Mouse (Mus musculus): ENCODE results near the gene Ovol3. TPM values are rescaled to one million over a fixed set of nuclear protein-coding genes. Genes with fewer than 3 reads are reported as not detected.
"Not testable (repeated sequence)": the region's sequence is repeated elsewhere in the genome, so short reads cannot be mapped to it uniquely, and the experiment has no call there.

The Ovol3 gene
- total RNA-seq (2021): not detected in 2 replicates
- long read RNA-seq: 0 reads

DNA sequence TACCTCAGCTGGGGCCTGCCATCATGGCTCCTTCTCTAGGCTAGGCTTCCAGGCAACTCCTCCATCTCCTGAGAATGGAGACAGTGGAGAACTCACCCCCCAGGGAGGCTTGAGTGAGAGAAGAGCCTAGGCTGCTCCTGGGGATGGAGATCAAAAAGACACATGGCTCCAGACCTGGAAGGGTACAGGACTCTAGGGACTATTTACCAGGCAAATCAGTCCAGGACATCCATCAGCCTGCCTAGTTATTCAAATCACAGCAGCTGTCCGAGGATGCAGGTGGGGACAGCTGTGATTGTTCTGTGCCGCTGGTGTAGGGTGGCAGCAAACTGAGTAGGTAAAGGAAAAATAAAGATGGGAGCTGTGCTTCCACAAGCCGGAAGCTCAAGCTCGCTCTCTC, at the start of gene Ovol3:
Ovol3 (minus strand) TSS at position 101 of the 400 bp plus-strand sequence.
- no peak for DNase-seq

DNA sequence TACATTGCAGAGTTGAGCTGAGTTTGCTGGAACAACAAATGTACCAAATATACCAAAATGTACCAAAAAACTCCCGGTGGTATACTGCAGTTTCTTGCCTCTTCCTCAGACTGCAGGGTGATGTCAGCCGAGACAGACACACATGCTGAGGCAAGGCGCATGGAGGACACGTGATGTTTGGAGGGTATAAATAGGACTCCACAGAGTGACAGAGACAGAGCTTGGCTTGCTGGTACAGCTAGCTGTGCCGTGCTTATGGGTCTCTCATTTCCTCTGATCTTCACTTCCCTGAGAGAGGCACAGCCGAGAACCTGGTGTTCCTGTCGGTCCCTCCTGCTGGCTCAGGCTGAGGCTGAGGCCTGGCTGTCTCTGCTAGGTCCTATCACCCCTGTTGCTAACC, 47.2 kb upstream of the Ovol3 start:
- no peak for DNase-seq

DNA sequence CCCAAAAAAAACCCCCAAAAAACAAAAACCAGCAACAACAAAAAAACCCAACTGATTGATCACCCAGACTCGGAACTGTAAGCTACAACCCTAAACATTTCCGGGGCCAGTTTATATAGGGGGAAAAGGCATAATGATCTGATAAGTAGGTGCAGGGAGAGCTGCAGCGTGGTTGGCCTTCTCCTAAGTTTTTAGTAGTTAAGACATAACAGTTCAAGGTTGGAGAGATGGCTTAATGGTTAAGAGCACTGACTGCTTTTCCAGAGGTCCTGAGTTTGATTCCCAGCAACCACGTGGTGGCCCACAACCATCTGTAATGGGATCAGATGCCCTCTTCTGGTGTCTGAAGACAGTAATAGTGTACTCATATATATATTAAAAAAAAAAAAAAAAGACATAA, 46.0 kb upstream of the Ovol3 start:
- no peak for DNase-seq

DNA sequence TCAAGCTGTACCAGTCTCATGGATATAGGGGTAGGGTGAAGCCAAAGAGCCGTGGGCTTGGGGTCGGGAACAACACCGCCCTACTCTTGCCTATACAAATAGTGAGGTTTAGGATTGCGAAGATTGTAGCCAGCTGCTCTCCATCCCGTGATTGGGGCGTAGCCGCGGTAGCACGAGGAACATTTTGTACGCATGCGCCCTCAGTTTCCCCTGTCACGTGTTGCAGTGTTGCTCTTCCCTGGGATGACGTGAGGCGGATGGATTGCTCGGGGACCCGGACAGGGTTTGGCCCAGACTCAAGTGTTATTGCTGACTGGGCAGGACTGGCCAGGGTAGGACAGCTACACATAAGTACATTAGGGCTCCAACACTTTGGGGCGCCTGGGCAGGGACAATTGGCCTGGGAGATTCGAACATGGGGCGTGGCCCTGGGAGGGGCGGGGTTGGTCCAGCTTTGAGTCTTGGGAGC, 45.2 kb upstream of the Ovol3 start:
- peak; percentile 78 for DNase-seq

DNA sequence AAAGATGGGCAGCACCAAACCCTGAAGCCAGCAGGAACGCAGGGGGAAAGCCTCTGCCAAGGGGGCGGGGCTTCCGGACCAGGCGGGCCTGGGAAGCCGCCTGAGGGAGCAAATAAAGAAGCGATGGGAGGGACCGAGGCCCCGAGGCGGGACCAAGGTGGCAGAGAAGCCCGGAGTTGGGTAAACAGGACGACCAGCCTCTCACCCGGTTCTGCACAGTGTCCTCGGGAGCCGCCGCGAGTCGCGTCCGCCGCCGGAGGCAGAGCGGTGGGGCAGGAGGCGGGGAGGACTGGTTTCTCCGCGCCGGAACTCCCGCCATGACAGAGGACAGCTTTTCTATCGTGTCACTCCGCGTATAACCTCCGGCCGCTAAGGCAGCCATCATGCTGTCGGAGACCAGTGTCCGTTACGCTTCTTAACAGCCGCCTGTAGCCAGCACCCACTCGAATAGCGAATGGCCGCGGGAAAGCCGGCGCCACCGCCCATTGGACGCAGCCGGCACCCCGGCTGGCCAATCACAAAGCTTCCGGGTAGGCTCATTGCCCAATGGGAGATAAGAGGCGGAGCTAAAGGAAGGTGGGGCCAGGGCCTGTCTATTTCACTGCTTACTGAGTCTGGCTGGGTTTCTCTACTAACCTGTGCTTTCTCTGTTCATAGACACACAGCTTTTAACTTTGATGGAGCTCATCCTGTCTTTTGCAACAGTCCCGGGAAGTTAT, 44.6 kb upstream of the Ovol3 start, which contains the start of the genes Thap8 and Wdr62:
Thap8 (plus strand) TSS at position 144 of the 719 bp plus-strand sequence.
Wdr62 (minus strand) TSS at position 469 of the 719 bp plus-strand sequence.
- DNase-seq: peak; percentile 90

DNA sequence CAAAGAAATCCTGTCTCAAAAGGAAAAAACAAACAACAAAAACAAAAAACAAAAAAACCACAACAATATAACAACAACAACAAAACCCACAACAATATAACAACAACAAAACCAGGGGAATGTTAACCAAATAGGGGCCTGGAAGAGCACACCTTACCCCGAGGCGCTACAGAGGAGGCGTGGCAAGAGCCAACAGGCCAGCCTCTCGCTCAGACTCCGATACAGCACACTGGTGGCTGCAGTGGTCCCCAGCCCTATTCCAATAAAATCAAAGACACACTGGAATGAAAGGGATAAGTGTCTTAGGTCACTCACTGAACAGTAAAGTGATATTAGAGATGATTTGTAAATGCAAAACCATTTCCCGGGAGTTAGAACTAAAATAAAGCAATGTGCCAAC, 44.0 kb upstream of the Ovol3 start:
- DNase-seq: no peak

DNA sequence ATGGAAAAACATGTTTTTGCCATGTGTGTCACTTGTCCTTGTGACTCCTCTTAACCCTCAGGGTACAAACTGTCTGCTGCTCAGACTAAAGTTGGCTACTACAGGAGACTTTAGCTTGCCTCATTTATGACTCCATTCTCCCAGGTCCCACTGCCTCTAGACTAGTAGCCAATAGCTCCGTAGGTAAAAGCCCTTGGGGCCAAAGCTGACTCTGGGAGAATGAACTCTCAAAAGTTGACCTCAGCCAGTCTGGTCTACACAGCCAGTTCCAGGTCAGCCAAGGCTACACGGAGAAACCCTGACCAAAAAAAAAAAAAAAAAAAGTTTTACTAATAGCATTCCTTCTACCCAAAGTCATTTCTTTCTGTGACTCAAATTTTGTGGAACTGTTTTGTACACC, 43.4 kb upstream of the Ovol3 start:
- DNase-seq: no peak

DNA sequence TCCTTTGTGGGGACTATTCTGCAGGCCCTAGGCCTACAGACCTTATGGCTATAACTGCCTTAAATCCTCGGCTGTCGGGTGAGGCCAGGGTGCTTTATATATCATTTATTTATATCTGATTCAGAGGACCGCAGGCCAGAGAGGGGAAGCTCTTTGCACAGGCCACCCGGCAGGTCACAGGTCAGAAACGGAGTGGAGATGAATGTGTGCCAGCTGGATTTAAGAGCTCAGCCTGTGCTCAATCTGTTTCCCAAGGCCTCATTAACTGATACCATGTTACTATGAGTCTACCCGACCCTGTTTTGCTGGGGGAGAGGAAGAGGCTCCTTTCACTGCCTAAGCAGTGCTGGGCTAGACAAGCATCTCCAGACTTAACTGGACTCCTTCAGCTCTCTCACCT, 38.9 kb upstream of the Ovol3 start:
- no peak for DNase-seq

DNA sequence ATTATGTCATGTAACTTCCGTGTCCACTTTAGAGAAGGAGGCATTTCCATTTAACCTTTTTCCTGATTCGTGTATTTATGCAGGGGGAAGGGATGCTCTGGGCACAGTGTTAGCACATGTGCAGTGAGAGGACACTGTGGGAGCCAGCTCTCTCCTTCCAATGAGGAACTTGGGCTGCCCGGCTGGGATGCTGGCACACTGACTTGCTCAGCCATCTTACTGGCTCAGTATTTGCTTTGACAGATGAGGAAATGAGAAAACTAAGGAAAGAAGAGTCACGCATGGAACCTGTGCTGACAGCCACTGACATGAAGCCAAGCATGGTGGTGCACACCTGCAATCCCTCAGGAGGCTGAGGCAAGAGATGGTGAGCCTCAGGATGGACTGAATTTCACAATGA, 34.1 kb upstream of the Ovol3 start:
- DNase-seq: no peak

DNA sequence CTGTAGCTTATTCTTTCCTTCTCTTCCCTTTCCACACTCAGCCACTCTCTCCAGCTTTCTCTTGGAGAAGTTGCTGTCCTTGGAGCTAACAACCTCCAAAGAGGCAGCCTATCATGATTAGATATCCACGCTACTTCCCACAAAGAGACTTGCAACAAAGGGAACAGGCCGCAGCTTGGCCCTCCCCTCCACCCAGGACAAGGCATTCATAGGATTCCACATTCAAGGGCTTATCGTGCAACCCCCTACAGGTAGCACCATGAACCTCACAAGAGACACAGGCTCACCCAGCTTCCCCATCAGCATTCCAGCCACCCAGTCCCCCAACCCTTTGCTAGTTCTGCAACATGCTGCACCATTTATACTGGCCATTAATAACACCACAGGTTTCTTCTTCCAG, 31.3 kb upstream of the Ovol3 start:
- no peak for DNase-seq

DNA sequence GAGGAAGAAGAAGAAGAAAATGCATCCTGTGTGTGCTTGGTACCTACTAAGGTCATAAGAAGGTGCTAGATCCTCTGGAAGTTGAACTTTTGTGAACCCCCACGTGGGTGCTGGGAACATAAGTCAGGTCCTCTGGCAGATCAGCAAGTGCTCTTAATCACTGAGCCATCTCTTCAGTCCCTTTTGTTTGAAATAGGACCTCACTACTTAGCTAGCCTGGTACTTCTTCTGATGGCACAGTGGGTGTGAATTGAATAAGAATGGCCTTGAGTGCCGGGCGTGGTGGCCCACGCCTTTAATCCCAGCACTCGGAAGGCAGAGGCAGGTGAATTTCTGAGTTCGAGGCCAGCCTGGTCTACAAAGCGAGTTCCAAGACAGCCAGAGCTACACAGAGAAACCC, 30.4 kb upstream of the Ovol3 start:
- no peak for DNase-seq

DNA sequence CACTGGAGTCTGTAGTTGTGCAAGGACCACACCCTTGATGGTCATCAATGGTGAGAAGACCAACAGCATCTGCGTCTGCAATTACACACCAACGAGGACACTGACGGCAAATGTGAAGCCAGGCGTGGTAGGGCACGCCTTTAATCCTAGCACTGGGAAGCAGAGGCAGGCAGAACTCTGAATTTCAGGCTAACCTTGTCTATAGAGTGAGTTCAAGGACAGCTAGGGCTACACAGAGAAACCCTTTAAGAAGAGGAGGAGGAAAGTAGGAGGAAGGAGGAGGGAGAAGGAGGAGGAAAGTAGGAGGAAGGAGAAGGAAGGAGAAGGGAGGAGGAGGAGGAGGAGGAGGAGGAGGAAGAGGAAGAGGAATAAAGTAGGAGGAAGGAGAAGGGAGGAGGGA, 30.0 kb upstream of the Ovol3 start:
- DNase-seq: no peak

DNA sequence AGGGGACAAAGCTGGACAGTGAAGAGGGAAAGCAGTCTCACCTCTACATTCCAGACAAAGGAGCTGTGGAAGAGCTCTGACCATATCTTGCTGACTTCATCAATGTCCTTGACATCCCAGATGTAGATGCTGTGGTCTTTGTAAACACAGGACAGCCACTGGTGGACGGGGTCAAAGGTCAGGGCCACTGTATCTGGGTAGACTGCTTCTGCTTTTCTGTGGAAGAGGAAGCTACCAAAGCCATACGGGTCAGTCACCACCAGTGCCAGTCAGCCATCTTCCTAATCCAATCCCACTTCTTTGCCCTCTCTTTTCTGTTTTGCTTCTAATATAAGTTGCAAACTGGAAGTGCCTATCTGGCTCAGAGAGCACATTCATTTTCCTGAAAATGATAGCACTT, 29.5 kb upstream of the Ovol3 start:
- DNase-seq: no peak

DNA sequence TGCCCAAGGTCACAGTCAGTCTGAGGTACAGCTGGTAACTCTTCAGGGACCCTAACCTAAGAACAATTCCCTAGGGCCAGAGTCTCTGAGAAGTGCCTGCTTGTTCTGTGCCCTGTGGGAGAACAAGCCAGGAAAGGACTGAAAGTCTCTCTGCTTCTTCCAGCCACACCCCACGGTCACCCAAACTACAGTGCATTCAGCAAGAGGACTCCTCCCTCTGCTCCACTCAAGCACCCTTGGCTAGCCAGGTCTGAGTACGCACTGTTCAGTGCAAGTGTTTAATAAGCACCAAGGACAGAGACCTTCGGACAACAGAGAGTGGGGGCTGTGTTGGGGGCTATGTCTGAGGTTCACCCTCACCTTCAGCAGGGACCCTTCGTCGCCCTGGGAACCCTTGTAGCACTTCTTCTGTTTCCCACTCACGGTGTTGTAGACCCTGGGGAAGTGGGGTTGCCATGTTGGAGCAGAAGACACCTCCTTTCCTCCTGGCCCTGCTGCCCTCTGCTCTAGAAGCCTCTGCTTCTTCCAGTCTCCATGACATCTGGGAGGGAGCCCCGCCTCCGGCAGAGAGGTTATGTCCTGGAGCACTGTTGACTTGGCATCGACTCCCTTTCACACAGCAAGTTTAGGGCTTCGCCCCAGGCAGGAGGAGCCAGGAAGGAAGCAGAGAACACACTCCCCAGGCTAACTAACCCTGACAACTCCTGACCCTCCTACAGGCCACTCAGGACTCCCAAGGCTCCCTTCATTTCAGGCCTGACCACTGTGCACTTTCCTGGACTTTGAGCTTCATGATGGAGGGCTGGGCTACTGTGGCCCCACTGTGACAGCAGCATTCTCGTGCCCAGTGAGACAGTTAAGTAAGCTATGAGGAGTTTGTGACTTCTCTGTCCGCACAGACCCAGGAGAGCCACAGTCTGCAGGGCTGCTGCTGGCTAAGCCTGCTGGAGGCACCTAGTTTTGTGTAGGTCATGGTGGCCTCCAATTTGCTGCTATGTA, 16.7 kb upstream of the Ovol3 start:
- DNase-seq: peak; percentile 27

DNA sequence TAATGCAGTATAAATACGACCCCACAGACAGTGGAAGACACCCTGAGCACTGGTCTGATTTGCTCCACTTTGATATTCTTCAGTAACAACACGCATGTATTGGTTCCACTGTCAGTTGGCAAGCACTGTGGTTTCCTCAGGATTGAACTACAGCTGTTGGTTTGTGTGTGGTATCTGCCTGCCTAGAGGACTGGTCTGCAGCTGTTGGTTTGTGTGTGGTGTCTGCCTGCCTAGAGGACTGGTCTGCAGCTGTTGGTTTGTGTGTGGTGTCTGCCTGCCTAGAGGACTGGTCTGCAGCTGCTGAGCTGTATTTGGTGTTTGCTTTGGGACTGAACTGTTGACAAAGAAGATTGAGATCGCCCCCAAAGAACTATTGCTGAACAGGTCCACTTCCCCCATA, 1.8 kb upstream of the Ovol3 start:
- not testable (repeated sequence) for DNase-seq

DNA sequence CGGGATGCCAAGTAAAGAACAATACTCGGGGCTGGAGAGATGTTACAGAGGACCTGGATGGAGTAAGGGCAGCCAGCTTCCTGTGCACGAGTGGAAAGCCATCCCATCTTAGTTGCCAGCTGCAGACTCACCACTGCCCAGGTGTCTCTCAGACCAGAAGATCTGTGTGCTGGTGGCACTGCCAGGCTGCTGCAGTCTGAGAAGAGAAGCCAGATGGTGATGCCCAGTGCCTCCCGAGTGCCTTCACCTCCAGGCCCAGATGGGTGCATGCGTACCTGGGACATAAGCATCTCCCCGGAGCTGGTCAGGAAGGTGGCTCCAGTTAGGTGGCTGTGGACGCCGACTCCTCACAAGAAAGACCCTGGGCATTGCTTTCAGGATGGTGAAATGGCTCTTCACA, 434 bp downstream of the Ovol3 start:
- DNase-seq: no peak

DNA sequence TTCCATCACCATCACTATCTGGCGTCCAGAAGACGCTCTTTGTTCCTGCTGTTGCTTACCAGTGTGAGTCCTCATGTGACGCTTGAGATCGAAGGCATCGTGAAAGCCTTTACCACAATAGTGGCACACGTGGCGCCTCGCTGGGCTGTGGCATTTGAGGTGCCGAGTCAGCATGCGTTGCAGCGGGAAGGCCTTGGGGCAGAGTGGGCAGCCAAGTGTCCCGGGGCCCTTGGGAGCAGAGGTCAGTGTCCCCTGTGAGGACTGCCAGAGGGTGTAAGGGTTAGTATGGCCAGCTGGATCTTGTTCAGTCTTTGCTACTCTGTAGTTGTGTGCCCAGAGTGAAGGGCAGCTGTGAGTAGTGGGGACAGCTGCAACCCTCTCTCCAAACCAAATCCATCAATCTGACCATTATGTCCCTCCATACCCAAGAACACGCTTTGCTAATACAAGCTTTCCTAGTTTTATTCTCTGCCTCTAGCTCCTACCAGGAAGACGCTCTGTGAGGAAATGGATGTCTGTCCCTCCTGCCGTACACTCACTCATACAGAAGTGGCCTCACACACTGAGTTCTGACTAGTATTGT, 1.2 kb downstream of the Ovol3 start:
- no peak for DNase-seq

DNA sequence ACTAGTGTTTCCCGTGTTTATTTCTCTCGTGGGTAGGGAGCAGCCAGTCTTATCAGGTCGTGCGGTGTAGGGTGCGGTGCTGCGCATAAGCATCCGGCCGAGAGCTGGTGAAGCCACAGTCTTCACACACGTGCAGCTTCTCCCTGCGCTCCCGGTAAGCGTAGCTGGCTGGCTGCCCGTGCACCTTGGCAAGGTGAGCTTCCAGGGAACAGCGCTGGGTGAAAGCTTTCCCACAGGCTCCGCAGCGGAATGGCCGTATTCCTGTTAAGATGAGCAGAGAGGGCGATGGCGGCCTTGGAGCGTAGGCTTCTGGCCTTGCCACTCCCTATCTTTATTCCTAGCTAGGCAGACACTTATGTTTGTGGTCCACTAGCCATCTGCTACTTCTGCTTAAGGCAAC, 2.1 kb downstream of the Ovol3 start:
- DNase-seq: no peak

DNA sequence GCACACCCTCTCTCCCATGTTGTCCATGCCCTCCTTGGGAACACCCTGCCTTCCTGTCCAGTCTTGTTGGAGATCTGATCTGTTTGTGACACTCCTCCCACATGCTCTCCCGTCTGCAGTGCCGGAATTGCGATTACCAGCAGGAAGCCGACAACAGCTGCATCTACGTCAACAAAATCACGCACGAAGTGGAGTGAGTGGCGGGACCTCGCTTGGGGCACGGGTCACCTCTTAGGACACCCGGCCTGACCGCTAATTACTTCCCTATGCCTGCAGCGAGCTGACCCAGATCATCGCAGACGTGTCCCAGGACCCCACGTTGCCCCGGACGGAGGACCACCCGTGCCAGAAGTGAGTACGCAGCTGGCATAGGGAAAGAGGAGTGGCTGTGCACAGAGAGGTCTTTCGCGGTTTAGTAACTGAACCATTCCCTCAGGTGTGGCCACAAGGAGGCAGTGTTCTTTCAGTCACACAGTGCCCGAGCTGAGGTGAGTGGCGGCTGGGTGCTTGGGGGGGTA, 2.8 kb downstream of the Ovol3 start:
- DNase-seq: peak; percentile 46

DNA sequence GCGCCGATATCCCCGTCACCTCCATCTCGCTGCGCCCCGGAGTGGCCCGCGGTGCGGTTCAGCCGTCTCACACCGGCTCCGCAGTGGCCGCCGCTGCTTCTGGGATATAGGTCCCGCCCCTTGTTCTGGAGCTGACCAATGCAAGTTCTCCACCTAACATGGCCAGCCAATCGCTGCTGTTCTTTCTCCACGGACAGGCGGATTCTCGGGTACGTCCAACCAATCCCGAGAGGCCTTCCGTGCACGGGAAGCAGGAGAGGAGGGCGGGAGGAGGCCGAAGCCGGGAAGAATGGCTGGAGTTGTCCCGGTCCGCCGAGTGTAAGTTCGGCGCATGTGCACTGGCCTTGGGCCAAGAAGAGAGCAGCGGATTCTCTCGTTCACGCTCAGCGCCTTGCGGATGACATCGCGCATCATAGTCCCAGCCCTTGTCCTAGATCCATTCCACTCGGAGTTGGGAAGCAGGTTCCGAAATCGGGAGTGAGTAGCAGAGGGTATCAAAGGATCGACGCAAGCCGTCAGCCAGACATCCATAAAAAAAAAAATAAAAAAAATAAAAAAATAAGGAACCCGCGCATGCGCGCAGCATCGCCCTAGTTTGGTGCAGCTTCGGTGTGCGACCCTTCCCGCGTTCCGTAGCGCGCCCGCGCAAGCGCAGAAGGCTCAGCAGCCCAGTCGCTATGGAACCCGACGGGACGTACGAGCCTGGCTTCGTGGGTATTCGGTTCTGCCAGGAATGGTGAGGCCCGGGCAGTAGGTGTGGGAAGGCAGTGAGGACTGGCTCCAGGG, 3.7 kb downstream of the Ovol3 start, which contains the start of the genes Polr2i and Tbcb:
Polr2i (plus strand) TSS at position 280 of the 786 bp plus-strand sequence.
Tbcb (minus strand) TSS at position 604 of the 786 bp plus-strand sequence.
- DNase-seq: peak; percentile 99

DNA sequence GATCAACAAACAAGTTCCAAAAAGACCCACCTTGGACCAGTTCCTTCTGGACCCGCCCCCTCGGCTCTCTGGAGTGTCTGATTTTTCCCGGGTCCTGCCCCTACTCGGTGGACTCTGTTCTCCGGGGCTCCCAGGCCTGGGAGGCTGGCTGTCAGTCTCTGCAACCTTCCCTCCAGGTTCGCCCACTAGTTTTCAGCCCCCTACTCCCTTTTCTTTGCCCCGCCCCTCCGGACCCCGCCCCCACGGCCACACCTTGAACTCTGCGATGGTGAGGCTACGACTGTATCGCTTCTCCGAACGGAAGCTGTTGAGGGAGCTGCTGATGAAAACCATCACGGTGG, 4.2 kb downstream of the Ovol3 start:
- DNase-seq: no peak

DNA sequence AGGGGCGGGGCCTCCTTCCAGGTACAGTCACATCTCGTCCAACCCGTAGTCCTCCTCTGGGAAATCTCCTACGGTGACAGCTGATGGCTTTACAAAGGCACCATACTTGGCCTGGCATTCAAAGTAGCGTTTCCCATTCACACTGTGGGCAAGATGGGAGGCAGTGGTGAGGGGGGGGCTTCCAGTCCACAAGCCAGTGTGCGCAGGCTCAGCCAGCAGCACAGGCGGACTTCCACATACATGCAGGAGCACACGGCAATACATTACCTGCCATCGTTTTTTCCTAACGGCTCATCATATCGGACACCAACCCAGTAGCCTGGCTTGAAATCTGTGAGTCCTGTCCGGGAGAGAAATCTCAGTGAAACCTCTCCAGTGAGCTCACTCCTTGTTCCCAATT, 11.3 kb downstream of the Ovol3 start:
- DNase-seq: no peak
